Mouse (Mus musculus) limb, embryonic 10.5 days (tissue): ENCODE data around the gene Aicda. TPM values are rescaled to one million over a fixed set of nuclear protein-coding genes. Genes with fewer than 3 reads are reported as not detected.
"Not testable (repeated sequence)": the region's sequence is repeated elsewhere in the genome, so short reads cannot be mapped to it uniquely, and the experiment has no call there.

Experiments used
- DNase-seq: peaks from one replicate; pipeline ENCODE4 v3.0.0-alpha.2; 2017; ENCODE audit warnings: low spot score
- H3K27ac ChIP-seq: fragments of 300-500 bp; sonication (generic); 2 replicates; pipeline ENCODE4 v1.5.1; 2016; ENCODE audit warnings: mild to moderate bottlenecking
- H3K27me3 ChIP-seq: fragments of 300-500 bp; sonication (generic); 2 replicates; pipeline ENCODE4 v1.6.1; 2016; ENCODE audit warnings: low read depth, mild to moderate bottlenecking; ENCODE audit not compliant: poor library complexity, severe bottlenecking
- H3K36me3 ChIP-seq: fragments of 300-500 bp; sonication (generic); 2 replicates; pipeline ENCODE4 v1.6.1; 2016; ENCODE audit warnings: mild to moderate bottlenecking, moderate library complexity
- H3K4me1 ChIP-seq: fragments of 300-500 bp; sonication (generic); 2 replicates; pipeline ENCODE4 v1.6.1; 2016
- H3K4me3 ChIP-seq: fragments of 300-500 bp; sonication (generic); 2 replicates; pipeline ENCODE4 v1.5.1; 2016; ENCODE audit warnings: mild to moderate bottlenecking, moderate library complexity
- H3K9me3 ChIP-seq: fragments of 300-500 bp; sonication (generic); replicated peaks from 2 replicates; pipeline ENCODE4 v1.6.1; 2016; ENCODE audit warnings: mild to moderate bottlenecking
- WGBS: fragments of 180-500 bp; shearing (Covaris S2); methylation state at CpG from one replicate; pipeline ENCODE4 v1.1.7; 2016; 5-methylcytosine and 5-hydroxymethylcytosine counted together
- polyA plus RNA-seq: library from polyadenylated mRNA; unstranded; fragments of >200 nt; fragmentation: Nextera tagmentation; extraction: Ambion mirVana; gene quantifications from 2 replicates; pipeline ENCODE4 v1.2.1, GENCODE M21; 2016

Gene Aicda
- polyA plus RNA-seq, 1 experiment from 2014 or later: not detected

GRCm38 (mm10) chr6:122561005-122561404 lies 7.4 kb downstream of the Aicda start:
- WGBS: 82% methylated on average over 20 of the region's 20 CpGs
- peaks cover 13% of the 10 kb centered on the region; the same call in 1 of the 2 replicates for H3K27me3 ChIP-seq
- H3K9me3 ChIP-seq: no peaks in the 10 kb centered on the region
- H3K27ac ChIP-seq: no peak overlapping the region
- DNase-seq: no peak
- no peak overlapping the region for H3K4me3 ChIP-seq
- H3K4me1 ChIP-seq: 0 out of 2 replicates have a peak, but pooled peaks cover 5% of the 10 kb centered on the region
- no peaks in the 10 kb centered on the region for H3K36me3 ChIP-seq

GRCm38 (mm10) chr6:122562463-122562862 lies 8.9 kb downstream of the Aicda start:
- Histone ChIP-seq H3K4me3 (no peak overlapping the region), H3K9me3 (no peaks in the 10 kb centered on the region), H3K4me1 (0 out of 2 replicates have a peak, but pooled peaks cover 5% of the 10 kb centered on the region), H3K27me3 (peaks cover 13% of the 10 kb centered on the region; the same call in 1 of the 2 replicates), H3K36me3 (no peaks in the 10 kb centered on the region), H3K27ac (no peak overlapping the region)
- DNase-seq: peak; percentile 71
- WGBS: 2% methylated on average over 6 of the region's 6 CpGs

GRCm38 (mm10) chr6:122565070-122565784 lies 11.6 kb downstream of the Aicda start:
- no peak overlapping the region for H3K4me3 ChIP-seq
- no peaks in the 10 kb centered on the region for H3K9me3 ChIP-seq
- 89% methylated on average over 9 of the region's 9 CpGs for WGBS
- DNase-seq: no peak
- H3K27me3 ChIP-seq: peaks cover 13% of the 10 kb centered on the region; the same call in 1 of the 2 replicates
- H3K4me1 ChIP-seq: no peaks in the 10 kb centered on the region
- H3K36me3 ChIP-seq: no peaks in the 10 kb centered on the region
- no peak overlapping the region for H3K27ac ChIP-seq

GRCm38 (mm10) chr6:122569113-122569512 lies 15.5 kb downstream of the Aicda start:
- no peak overlapping the region for H3K27ac ChIP-seq
- WGBS: 85% methylated on average over 5 of the region's 5 CpGs
- H3K4me3 ChIP-seq: no peak overlapping the region
- H3K9me3 ChIP-seq: no peaks in the 10 kb centered on the region
- H3K36me3 ChIP-seq: no peaks in the 10 kb centered on the region
- H3K27me3 ChIP-seq: no peaks in the 10 kb centered on the region
- no peaks in the 10 kb centered on the region for H3K4me1 ChIP-seq
- DNase-seq: no peak

- Histone ChIP-seq H3K27me3 (no peaks in the 10 kb centered on the region), H3K36me3 (no peaks in the 10 kb centered on the region)
These were observed 16.2 kb downstream of the Aicda start for GRCm38 (mm10) chr6:122569762-122570161.

GRCm38 (mm10) chr6:122570695-122571616 lies 17.4 kb downstream of the Aicda start:
- no peaks in the 10 kb centered on the region for H3K27me3 ChIP-seq
- WGBS: 63% methylated on average over 8 of the region's 8 CpGs
- no peak for DNase-seq
- no peaks in the 10 kb centered on the region for H3K9me3 ChIP-seq
- H3K4me3 ChIP-seq: no peak overlapping the region
- H3K27ac ChIP-seq: no peak overlapping the region
- no peaks in the 10 kb centered on the region for H3K36me3 ChIP-seq
- H3K4me1 ChIP-seq: no peaks in the 10 kb centered on the region

More at GRCm38 (mm10) chr6:122569762-122570161, 16.2 kb downstream of the Aicda start:
- WGBS: 56% methylated on average over 1 of the region's 1 CpGs
- H3K9me3 ChIP-seq: no peaks in the 10 kb centered on the region
- H3K4me1 ChIP-seq: no peaks in the 10 kb centered on the region
- H3K27ac ChIP-seq: no peak overlapping the region
- no peak for DNase-seq
- H3K4me3 ChIP-seq: no peak overlapping the region

- Histone ChIP-seq H3K27me3 (no peaks in the 10 kb centered on the region), H3K27ac (no peak overlapping the region), H3K4me3 (no peak overlapping the region), H3K4me1 (no peaks in the 10 kb centered on the region), H3K9me3 (no peaks in the 10 kb centered on the region), H3K36me3 (no peaks in the 10 kb centered on the region)
- WGBS: 87% methylated on average over 3 of the region's 3 CpGs
- DNase-seq: no peak
These were observed 18.0 kb downstream of the Aicda start for GRCm38 (mm10) chr6:122571617-122571959.

- not testable (repeated sequence) for H3K9me3 ChIP-seq, H3K4me3 ChIP-seq, H3K27ac ChIP-seq, H3K4me1 ChIP-seq, H3K27me3 ChIP-seq, DNase-seq, H3K36me3 ChIP-seq
- WGBS: 96% methylated on average over 1 of the region's 1 CpGs
These were observed 21.4 kb downstream of the Aicda start for GRCm38 (mm10) chr6:122575037-122575436.

GRCm38 (mm10) chr6:122577030-122577429 lies 23.4 kb downstream of the Aicda start:
- H3K4me3 ChIP-seq: no peak overlapping the region
- H3K27ac ChIP-seq: no peak overlapping the region
- no peaks in the 10 kb centered on the region for H3K36me3 ChIP-seq
- no peak for DNase-seq
- no peaks in the 10 kb centered on the region for H3K9me3 ChIP-seq
- H3K4me1 ChIP-seq: no peaks in the 10 kb centered on the region
- WGBS: 93% methylated on average over 3 of the region's 3 CpGs
- H3K27me3 ChIP-seq: no peaks in the 10 kb centered on the region

- Histone ChIP-seq H3K36me3 (no peaks in the 10 kb centered on the region), H3K27ac (no peak overlapping the region), H3K4me1 (no peaks in the 10 kb centered on the region), H3K9me3 (no peaks in the 10 kb centered on the region), H3K4me3 (no peak overlapping the region), H3K27me3 (no peaks in the 10 kb centered on the region)
- no peak for DNase-seq
- 75% methylated on average over 1 of the region's 1 CpGs for WGBS
These were observed 25.5 kb downstream of the Aicda start for GRCm38 (mm10) chr6:122579086-122579485.

- no peak overlapping the region for H3K27ac ChIP-seq
- H3K36me3 ChIP-seq: no peaks in the 10 kb centered on the region
- 90% methylated on average over 13 of the region's 13 CpGs for WGBS
- DNase-seq: no peak
- H3K4me3 ChIP-seq: no peak overlapping the region
- H3K27me3 ChIP-seq: no peaks in the 10 kb centered on the region
- H3K9me3 ChIP-seq: no peaks in the 10 kb centered on the region
- no peaks in the 10 kb centered on the region for H3K4me1 ChIP-seq
These were observed 37.6 kb downstream of the Aicda start for GRCm38 (mm10) chr6:122591027-122591758.

GRCm38 (mm10) chr6:122592905-122593304 lies 39.3 kb downstream of the Aicda start:
- WGBS: 83% methylated on average over 2 of the region's 2 CpGs
- Histone ChIP-seq H3K27ac (no peak overlapping the region), H3K36me3 (no peaks in the 10 kb centered on the region), H3K27me3 (no peaks in the 10 kb centered on the region), H3K9me3 (no peaks in the 10 kb centered on the region), H3K4me1 (no peaks in the 10 kb centered on the region), H3K4me3 (no peak overlapping the region)
- no peak for DNase-seq
